Mouse (Mus musculus) right cerebral cortex, adult 18-20 months (tissue): ENCODE measurements around the gene Loxl3.

Source experiments
- DNase-seq: peaks from one replicate; pipeline ENCODE4 v3.0.0; 2022; ENCODE audit warnings: mixed read lengths

Loxl3 gene

DNA sequence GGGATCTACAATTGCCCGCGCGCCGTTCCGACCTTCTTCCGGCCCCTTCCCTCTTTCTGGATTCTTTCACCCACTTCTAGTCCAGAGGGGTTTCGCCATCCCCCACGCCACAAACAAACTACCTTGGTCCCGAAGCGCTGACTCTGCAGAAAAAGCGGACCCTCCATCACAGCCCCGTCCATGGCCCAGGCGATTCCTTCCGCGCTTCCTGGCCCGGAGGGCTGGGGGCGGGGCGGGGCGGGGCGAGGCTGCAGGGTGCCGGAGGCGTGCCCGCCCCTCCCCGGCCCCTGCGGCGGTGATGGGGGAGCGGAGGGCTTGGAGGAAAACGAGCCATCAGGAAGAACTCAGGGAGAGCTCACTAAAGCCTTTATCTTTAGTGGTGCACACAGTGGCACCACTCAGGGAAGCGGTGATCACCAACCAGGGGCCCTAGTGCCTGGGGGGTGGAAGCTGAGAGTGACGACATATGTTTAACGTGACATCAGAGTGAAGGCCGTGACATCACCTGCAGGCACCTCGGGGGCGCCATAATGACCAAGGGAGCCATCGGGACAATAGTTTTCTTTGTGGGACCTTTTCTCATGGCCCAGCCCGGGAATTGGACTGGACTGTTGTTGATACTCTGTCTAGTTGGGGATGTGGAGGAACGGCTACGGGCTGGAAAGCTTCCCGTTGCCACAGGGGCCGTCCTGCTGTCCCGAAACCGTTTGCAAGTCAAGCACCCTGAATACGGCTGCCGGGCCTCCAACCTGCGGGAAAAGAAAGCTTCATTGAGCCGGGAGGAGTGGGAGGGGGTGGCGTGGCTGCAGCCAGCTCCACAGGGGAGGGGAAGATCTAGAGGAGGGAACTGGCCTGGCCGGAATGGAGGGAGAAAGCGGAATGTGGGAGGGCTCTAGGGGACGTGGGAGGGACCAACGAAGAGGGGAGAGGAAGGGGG is at the start of gene Loxl3, which contains the start of gene Dok1:
TSS of gene Loxl3 (plus strand) at position 925 of the 937 bp plus-strand sequence.
TSS of gene Dok1 (minus strand) at position 223 of the 937 bp plus-strand sequence.
- DNase-seq, result peak; percentile 30

DNA sequence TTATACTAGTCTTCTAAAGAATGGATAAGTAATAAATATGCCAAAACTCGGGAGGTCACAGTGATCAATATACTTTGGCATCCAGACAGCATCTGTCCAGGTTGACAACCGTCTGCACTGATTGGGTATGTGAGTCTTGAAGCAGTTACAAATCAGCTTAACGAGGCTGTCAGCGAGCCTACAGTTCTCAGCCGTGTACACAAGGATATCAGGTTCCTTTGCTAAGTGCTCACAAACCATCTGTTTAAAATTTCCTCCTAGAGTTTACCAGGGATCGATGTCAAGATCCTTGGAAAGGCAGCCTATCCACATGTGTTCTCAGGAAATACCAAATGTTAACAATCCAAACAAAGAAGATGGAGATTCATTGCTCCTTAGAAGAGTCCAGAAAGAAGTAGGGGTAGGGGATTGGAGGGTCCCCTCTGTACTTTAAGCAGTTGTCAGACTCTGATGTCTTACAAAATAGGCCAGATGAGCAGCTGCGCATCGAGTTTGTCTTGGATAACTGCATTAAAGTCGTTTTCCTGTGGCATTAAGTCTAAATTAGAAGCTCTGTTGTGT is 46.5 kb upstream of the Loxl3 start:
- DNase-seq, result no peak

DNA sequence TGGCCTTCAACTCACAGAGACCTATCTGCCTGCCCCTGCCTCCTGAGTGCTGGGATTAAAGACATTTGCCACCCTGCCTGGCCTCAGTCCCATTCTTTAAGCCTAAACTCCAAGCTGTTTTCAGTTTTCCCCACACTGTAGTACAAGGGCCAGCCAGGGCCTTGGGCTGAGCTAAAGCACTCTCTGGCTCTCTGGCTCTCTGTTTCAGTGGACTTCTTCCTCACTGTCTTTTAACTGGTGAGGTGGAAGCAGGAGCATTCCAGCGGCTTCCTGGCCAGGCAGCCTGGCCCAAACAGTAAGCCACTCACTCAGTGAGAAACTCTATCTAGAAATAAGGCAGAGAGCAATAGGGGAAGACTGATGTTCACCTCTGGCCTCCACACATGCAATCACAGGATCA is 40.3 kb upstream of the Loxl3 start:
- DNase-seq, result no peak

DNA sequence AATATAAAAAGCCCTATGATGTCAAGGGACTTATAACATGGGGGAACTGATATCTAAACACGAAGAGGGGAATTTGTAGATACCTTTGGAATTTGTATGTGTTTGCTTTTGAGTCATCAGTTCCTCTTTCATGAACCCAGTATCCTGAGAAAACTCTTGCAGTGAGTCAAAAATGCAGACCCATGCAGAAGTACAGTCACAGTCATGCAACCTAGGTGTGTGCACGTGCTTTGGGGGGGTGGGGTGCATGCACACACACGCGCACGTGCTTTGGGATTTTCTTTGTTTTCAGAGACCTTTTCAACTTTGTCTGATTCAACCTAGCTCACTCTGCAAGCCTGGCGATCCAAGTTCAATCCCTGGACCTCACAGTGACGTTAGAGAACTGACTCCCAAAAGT is 39.6 kb upstream of the Loxl3 start:
- no peak for DNase-seq

DNA sequence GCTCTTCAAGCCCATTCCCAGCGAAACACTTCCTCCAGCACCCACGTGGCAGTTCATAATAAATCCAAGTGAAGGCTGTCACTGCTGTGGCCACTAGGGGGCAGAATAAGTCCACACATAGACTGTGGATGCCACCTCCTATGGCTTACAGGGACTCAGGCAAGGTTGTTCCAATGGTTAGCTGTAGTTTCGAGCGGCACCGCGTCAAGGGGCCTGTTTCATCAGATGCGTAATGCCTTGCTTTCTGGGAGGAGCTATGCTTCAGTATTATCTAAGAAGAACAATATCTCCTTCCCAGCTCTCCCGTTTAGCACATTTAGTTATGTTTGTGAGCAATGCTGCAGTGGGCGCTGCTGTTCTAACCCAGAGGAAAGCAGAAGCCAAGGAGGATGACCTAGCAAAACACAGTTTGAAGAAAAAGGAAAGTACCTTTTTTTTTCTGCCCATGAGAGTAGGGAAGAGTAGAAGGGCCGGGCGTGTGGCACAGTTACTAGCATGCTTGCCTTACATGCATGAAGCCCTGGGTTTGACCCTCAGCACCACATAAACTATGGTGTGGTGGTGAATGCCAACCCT is 37.1 kb upstream of the Loxl3 start:
- DNase-seq, result peak; percentile 94

DNA sequence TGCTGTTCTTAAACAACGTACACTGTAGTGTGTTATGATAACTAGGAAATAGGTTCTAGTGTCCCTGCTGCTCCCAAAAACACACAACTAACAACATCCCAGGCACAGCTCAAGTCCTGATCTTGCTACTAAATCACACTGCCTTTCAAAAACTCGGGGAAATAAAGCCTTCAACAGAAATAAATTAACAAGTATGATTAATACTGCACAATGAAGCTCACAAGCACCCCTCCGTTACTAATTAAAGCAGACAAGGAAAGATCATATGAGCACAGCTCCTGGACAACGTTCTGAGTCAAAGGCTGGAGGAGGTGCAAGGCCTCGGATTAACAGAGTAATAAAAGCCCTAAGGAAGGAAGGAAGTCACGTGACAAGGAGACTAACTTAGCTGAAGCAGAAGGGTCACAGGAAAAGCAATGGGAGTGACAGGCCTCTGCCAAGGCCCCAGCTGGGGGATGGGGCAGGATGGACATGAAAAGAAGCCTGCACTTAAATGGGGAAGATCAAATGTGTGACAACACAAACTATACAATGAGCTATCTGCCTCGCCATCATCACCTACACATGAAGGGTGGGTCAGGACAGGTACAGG is 36.4 kb upstream of the Loxl3 start:
- no peak for DNase-seq

DNA sequence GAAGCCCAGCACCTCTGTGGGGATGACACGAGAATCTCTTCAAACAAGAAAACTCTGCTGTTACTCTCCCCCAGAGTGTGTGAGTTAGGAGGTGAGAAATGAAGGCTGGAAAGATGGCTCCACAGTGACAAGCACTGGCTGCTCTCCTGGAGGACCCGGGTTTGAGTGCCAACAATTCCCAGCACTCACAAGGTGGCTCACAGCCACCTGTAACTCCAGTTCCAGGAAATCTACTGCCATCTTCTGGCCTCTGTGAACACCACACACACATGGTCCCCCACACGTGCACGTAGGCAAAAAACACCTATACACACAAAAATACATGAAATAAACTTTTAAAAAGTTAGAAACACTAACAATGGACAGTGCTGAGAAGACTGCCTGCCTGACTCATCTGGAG is 35.6 kb upstream of the Loxl3 start:
- no peak for DNase-seq

DNA sequence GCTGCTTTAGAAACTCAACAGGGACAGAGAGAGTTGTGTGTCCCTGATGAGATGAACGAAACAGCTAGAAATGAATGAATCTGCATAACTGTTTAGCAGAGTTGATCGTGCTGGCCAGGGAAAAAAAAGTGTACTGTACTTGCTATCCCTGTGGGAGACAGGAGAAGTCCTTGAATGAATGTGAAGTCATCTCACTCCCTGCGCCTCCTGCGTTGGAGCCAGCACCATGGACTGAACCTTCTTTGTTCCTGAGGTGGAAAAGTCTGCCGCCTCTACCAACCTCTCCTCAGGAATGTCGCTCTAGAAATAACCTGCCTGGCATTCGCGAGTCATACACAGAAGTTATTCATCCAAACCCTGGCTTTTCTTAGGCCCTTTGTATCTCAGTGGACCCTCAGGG is 34.0 kb upstream of the Loxl3 start:
- DNase-seq, result no peak

DNA sequence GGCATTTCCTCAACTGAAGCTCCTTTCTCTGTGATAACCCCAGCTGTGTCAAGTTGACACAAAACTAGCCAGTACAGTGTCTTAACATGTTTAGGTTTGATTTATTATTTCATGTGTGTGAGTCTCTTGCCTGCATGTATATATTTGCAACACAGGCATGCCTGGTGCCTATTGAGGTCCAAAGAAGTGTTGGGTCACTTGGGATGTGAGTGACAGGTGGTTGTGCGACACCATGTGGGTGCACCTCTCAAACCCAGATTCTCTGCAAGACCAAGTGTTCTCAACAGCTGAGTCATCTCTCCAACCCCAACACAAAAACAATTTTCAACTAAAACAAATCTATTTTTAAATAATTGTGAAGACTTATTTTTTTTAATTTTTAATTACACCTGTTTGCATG is 30.9 kb upstream of the Loxl3 start:
- no peak for DNase-seq

DNA sequence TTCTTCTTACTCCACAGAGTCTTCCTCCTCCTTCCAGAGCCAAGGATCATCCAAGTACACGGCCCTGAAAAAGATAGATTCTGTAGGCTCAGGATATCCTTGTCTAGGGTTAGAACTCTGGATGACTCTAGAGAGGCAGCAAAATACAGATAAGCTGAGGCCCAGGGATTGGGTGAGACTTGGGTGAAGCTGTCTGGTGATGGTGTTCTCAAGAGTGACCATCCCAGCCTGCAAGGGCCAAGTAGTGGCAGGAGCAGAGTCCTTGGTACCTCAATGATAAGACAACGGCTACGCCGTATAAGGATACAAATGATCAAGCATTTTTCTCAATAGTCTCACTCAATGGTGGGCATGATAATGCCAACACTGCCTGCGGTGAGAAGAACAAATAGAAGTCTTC is 30.1 kb upstream of the Loxl3 start:
- DNase-seq, result no peak

DNA sequence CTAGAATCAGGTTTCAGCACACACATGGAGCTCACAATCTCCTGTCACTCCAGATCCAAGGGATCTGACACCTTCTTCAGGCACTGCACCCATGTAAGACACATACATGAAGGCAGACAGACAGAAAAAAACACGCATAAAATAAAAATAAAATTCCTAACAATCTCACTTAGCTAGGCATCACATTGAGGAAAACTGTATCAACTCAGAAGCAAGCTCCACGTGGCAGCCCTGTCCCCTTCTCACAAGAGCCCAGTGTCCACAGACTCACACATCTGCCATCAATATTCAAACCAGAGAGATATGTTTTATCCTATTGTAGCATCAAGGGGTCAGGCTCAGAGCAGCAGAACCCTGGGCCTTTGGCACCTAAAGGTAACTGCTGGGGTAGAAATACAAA is 29.7 kb upstream of the Loxl3 start:
- no peak for DNase-seq

DNA sequence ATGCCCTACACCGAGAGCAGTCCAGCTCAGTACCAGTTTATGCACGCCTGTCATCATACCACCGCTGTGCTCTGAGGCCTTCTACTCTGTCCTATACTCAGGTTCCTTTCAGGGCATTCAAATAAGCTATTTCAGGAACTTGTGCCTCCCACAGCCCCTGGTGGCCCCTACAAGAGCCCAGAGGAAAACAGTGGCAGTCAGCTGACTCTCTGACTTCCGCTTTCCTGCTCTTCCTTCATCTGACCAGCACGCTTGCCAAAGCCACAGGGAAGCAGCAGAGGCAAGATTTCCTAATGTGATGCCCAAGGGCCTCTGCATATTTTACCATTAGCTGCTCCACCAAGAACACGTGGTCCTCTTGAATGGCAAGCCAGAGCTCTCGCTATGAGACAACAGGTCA is 29.1 kb upstream of the Loxl3 start:
- DNase-seq, result no peak

DNA sequence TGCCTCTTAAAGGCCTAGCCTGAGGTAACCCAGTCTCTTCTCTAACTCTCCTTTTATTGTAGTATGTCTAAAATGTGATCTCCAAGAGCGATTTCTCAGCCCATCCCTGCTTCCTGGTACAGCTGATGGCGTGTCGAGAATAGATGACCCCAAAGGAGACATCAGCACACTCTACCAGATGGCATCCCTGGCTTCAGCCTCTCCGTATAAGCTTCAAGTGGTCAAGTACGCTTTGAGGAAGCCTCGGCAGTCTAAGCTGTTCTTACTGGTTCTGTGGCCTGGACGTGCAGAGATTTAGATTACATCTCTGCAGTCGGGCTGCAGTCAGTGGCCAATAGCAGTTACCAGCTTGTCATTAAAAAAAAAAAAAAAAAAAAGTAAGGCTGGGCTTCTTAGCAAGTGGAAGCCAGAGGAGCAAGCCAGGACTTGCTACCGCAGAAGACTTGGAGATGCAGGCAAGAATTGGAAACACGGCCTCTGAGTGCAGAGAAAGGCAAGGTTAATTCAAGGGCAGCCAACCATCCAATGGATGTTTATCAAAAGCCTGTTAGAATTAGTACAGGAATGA is 28.4 kb upstream of the Loxl3 start:
- DNase-seq, result no peak

DNA sequence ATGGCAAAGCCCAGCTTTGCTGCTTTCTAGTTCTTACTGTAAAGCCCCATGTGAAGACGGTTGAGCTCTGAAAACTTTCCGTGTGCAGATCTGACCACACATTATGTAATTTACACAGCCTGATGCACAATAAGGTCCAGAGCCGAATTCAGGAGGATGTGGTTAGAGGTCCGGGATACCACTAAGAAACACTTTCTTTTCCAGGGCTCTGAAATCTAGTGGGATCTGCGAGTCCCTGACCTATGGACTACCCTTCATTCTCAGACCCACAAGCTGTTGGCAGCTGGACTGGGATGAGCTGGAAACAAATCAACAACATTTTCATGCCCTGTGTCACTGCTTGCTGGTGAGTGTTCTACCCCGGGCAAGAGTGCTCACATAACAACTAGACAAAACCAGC is 27.9 kb upstream of the Loxl3 start:
- DNase-seq, result no peak

DNA sequence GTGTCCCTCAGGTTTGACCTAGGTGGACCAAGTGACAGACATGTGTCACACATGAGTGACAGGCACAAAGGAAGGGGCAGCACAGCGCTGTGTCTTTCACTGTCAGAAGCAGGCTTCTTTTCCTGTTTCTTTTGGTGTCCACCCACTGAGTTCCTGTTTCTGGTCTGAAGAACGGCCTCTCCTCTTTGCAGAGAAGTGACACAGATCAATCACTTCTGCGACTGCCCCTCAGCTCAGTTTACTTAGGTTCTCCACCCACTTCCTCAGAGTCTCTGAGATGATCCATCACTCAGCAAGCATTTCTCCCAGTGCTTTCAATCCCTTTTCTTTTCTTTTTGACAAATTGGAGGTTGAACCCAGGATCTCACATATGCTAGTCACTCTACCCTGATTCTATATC is 25.3 kb upstream of the Loxl3 start:
- no peak for DNase-seq

DNA sequence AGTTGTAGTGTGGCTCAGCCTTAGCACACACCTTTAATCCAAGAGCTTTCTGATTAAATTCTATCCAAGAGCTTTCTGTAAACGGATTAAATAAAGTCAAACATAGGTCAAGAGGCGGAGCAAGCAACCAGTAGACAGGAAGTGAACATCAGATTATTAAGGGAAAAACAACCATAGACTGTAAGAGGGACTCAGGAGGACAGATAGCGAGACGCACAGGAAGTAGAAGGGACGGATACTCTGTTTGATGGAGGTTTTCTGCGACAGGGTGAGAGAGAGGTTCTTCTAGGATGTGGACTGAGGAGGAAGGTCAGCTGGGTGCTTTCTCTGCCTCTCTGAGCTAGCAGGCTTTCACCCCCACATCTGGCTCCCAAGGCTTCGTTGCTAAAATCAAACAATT is 24.0 kb upstream of the Loxl3 start:
- DNase-seq, result no peak

DNA sequence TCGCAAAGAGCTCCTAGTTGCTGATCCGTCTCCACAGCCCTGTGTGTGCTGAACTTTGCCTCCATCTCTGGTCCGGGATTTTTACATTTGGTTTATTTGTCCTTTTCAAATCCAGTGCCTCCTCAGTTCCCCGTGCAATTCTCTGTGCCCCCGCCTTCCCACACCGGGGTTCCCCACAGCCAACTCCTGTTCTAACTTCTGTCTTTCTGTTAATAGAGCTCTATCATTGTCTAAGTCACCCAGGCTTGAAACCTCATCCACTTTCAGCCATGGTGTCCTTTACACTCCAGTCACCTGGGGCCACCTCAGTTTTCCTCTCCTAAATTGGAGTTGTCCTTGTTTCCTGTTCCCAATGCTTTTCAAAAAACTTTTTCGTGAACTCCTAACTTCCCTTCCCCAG is 22.7 kb upstream of the Loxl3 start:
- DNase-seq, result no peak

DNA sequence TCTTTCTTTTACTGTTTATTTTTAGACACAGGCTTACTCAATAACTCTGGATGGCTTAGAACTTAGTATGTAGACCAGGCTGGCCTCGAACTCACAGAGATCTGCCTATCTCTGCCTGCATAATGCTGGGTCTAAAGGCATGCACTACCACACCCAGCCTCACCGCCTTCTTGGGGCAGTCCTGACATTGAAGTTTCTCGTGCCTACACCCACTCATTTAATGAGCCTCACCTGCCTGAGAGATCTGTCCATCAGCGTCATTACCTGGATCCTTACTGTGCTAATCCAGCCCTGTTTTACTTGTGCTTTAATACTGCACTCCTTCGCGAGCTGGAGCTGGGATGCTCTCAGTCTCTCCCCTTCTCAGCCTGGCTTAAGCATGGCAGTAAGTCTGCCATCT is 22.2 kb upstream of the Loxl3 start:
- DNase-seq, result no peak

DNA sequence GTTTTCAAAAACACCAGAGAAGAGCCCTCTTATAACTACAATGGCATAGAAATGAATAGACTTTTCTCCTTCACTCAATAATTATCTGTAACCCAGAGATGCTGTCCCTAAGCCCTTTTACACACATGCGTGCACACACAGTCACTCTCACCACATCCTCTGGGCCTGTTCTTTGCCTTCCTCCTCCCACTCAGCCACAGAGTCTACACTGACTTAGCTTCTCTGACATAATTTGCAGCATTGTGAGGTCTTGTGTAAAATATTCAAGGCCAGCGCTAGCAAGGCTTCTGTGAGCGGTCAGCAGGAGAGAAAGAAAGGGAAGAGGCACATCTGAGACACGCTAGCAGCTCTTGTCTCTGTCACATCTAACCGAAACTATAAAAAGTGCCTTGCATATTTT is 20.5 kb upstream of the Loxl3 start:
- no peak for DNase-seq

DNA sequence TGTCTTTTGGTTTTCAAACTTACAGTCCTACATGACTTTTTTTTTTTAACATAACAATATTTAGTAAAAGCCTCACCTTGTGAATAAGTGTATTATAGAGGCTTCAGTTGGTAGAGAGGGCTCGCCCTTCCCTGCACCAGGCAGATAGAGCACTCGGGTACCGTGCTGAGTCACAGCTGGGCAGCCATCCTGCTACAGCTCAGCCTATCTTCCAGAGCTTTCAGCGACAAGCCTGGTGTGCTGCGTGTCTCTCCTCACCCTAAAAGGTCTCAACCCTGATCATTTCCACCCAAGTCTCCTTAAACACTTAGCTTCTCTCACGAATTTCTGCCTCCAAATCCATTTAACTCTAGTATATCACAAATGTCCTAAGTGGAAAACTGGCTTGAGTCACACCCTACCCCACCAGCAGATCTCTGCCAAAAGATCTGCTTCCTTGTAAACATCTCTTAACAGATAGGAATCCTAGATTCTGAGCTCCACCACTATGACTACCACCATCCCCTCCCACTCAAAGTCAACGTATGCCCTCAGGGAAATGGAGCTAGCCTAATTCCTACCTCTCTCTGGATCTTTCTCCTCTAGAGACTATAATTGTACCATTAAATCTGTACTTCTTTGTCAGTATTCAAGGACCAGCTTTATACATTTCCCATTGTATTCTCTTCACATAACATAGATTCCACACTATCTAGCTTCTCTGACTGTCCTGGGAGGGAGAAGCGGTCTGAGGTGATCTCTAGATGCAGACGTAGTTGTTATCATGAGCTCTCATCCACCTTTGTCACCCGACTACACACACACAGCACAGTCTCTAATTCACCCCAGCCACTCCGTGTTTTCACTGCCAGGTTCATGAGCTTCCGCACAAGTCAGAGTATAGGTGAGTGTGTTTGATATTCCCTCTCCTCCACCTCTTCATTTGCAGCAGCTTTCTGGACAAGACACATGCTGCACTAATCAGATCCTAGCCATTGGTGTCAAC is 19.2 kb upstream of the Loxl3 start:
- no peak for DNase-seq

DNA sequence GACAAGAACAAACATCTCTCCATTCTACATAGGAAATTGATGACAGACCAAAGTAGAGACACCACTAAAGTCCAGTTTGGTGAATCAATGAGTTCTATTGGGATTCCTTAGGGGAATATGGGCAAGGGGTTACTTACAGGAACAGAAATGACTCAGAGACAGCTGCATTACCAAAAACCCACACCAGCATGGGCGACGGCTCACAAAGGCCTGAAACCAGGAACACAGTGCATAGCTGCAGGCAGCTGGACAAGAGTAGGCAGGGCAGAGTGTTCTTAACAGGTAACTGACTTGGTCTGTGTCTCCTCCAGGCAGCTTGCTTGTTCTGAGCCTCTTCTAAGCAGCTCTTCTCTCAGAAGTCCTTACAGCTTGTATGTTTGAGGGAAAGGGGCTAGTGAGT is 18.2 kb upstream of the Loxl3 start:
- DNase-seq, result no peak

DNA sequence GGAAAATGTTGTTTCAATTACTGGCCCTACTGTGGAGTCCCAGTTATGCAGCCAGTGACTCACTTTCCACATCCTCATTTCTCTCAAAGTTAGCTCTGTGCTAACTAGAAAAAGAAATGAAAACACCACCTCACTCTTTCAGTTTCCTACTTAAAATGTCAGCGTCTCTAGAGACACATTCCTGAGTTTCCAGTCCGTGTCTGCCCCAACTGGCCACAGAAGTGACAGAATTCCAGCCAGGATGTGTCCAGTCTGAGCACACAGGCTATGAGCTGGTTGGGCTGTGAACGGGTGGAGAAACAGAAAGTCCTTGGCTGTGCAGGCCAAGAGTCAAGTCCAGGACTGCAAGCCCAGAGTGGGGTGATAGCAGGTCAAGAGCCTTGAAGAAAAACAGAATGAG is 16.8 kb upstream of the Loxl3 start:
- no peak for DNase-seq
